Mouse (Mus musculus) stomach, embryonic 15.5 days (tissue): ENCODE measurements around the gene Gm42906. TPM values are rescaled to one million over a fixed set of nuclear protein-coding genes. Genes with fewer than 3 reads are reported as not detected.
A peak's percentile ranks its signal among the peaks of the same experiment; 100 is the strongest.

Experiments used
- ATAC-seq: fragments of 200-750 bp; cut with Nextera tagmentation; 2 replicates; pipeline ENCODE4 v1.8.0; 2017; ENCODE audit warnings: low read depth, moderate number of reproducible peaks, moderate TSS enrichment; ENCODE audit not compliant: insufficient read depth, low FRiP score
- H3K27ac ChIP-seq: fragments of 300-500 bp; sonication (generic); 2 replicates; pipeline ENCODE4 v1.5.1; 2015; ENCODE audit warnings: mild to moderate bottlenecking, inconsistent platforms
- H3K27me3 ChIP-seq: fragments of 300-500 bp; sonication (generic); replicated peaks from 2 replicates; pipeline ENCODE4 v1.6.1; 2015; ENCODE audit warnings: inconsistent platforms
- H3K36me3 ChIP-seq: fragments of 300-500 bp; sonication (generic); 2 replicates; pipeline ENCODE4 v1.6.1; 2015; ENCODE audit warnings: inconsistent platforms
- H3K4me1 ChIP-seq: fragments of 300-500 bp; sonication (generic); 2 replicates; pipeline ENCODE4 v1.6.1; 2015; ENCODE audit warnings: inconsistent platforms
- H3K4me2 ChIP-seq: fragments of 300-500 bp; sonication (generic); 2 replicates; pipeline ENCODE4 v1.6.1; 2015; ENCODE audit warnings: mild to moderate bottlenecking, inconsistent platforms
- H3K4me3 ChIP-seq: fragments of 300-500 bp; sonication (generic); replicated peaks from 2 replicates; pipeline ENCODE4 v1.5.1; 2015; ENCODE audit warnings: inconsistent platforms
- H3K9ac ChIP-seq: fragments of 300-500 bp; sonication (generic); 2 replicates; pipeline ENCODE4 v1.6.1; 2015; ENCODE audit warnings: inconsistent platforms
- H3K9me3 ChIP-seq: fragments of 300-500 bp; sonication (generic); 2 replicates; pipeline ENCODE4 v1.6.1; 2016; ENCODE audit warnings: inconsistent platforms
- WGBS: fragments of 180-500 bp; shearing (Covaris S2); methylation state at CpG from one replicate; pipeline ENCODE4 v1.1.7; 2015; 5-methylcytosine and 5-hydroxymethylcytosine counted together
- polyA plus RNA-seq: library from polyadenylated mRNA; unstranded; fragments of >200 nt; fragmentation: Nextera tagmentation; extraction: Ambion mirVana; gene quantifications from 2 replicates; pipeline ENCODE4 v1.2.1, GENCODE M21; 2015

Gm42906 gene
- polyA plus RNA-seq, 1 experiment from 2014 or later, result not detected

DNA sequence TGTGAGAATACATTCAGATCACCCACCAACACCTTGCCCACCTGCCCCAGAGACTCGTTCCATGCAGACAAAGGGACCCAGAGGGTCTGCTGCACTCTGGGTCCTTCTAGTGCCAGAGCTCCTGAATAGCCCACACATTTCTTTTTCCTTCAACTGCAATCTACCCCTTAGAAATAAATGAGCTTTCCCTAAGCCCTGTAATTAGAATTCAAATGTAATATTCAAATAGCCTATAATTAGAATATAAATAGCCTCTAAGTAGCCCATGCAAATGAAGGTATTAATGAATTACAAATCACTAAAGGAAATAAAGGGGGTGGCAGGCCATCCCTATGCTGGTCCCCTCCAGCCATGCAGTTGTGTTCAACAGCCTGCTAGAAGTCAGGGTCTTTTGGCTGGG, 18.7 kb downstream of the Gm42906 start:
- ATAC-seq, result no peak
- Histone ChIP-seq H3K4me3 (no peak overlapping the region), H3K36me3 (no peaks in the 10 kb centered on the region), H3K9ac (no peak overlapping the region), H3K27ac (peak overlapping the region; percentile 73), H3K27me3 (no peaks in the 10 kb centered on the region), H3K4me1 (no peaks in the 10 kb centered on the region), H3K4me2 (no peak overlapping the region), H3K9me3 (no peaks in the 10 kb centered on the region)
- 7% methylated on average over 1 of the region's 1 CpGs for WGBS

DNA sequence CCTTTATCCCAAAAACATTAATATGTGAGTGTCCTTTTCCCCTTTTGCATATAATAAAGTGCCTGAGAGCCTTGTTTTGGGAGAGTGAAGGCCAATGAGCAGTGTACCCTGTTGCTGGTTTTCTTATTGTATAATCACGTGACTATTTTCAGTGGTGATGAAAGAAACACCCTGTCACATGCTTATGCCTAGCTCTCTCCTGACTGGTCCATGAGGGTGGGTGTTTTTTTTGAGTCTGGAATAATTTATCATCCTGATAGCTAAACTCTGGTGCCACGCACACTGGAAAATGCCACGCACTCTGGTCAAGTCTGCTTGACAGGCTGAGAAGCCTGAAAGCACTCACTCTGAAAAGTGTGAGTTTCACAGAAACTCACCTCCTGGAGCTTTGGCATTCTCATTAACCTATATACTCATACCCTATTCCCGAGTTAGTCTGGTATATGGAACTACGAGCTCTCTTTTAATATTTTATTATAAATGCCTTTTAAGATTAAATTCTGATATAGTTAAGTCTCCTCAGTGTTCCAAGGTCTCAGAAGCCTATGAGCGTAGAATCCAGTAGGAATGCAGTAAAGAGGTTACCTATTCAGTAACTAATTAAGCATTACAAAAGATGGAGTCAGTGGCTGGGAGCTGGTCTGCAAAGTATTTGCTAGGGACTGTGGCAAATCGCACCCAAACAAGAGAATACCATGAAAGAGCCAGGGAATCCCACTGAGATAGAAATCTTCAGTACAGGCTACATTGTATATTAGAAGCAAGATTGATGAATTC, 19.7 kb downstream of the Gm42906 start:
- H3K9me3 ChIP-seq, result no peaks in the 10 kb centered on the region
- no peak overlapping the region for H3K4me2 ChIP-seq
- H3K9ac ChIP-seq, result no peak overlapping the region
- H3K27me3 ChIP-seq, result no peaks in the 10 kb centered on the region
- no peaks in the 10 kb centered on the region for H3K36me3 ChIP-seq
- no peak for ATAC-seq
- H3K27ac ChIP-seq, result peak overlapping the region; percentile 22; the same call in 1 of the 2 replicates
- H3K4me3 ChIP-seq, result no peak overlapping the region
- WGBS, result 39% methylated on average over 7 of the region's 7 CpGs
- H3K4me1 ChIP-seq, result no peaks in the 10 kb centered on the region

DNA sequence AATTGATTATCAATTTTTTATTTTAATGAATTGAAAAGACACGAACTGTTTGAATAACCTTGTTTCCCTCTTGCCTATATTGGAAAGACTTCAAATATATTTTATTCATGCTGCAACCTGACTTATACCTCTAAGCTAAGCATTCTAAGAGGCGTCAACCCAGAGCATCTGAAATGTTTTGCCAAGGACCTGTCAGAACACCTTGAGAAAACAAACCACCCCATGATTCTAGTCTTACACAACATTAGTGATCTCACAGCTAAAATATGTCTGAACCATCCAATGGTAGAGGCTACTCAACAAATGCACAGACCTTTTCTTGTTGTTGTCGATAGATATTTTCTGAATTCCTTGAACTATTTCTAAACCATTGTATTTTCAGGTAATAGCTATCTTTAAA, 20.5 kb downstream of the Gm42906 start:
- Histone ChIP-seq H3K4me3 (no peak overlapping the region), H3K9ac (no peak overlapping the region), H3K27me3 (no peaks in the 10 kb centered on the region), H3K9me3 (no peaks in the 10 kb centered on the region), H3K36me3 (no peaks in the 10 kb centered on the region), H3K4me2 (no peak overlapping the region), H3K27ac (no peak overlapping the region), H3K4me1 (no peaks in the 10 kb centered on the region)
- 80% methylated on average over 3 of the region's 3 CpGs for WGBS
- ATAC-seq, result no peak

DNA sequence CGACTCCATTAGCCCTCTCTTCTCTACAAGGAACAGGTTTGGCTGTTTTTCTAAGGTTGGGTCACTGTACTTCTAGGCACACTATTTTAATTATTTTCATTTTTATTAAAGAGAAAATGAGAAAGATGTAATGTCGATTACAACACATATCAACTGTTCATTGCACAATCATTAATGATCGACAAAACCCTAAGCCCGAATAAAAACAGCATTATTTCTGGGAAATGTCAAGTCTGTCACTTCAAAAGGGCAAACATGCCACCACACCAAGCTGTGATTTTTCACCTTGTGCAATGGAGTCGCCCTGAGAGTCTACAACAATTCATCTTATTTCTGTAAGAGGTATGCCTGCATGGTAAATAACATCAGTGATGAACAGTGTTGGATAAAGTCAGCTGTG, 21.7 kb downstream of the Gm42906 start:
- H3K9me3 ChIP-seq, result no peaks in the 10 kb centered on the region
- no peak overlapping the region for H3K27ac ChIP-seq
- WGBS, result 65% methylated on average over 5 of the region's 5 CpGs
- no peak overlapping the region for H3K4me3 ChIP-seq
- H3K4me1 ChIP-seq, result no peaks in the 10 kb centered on the region
- H3K27me3 ChIP-seq, result no peaks in the 10 kb centered on the region
- H3K36me3 ChIP-seq, result no peaks in the 10 kb centered on the region
- ATAC-seq, result no peak
- H3K4me2 ChIP-seq, result no peak overlapping the region
- H3K9ac ChIP-seq, result no peak overlapping the region

DNA sequence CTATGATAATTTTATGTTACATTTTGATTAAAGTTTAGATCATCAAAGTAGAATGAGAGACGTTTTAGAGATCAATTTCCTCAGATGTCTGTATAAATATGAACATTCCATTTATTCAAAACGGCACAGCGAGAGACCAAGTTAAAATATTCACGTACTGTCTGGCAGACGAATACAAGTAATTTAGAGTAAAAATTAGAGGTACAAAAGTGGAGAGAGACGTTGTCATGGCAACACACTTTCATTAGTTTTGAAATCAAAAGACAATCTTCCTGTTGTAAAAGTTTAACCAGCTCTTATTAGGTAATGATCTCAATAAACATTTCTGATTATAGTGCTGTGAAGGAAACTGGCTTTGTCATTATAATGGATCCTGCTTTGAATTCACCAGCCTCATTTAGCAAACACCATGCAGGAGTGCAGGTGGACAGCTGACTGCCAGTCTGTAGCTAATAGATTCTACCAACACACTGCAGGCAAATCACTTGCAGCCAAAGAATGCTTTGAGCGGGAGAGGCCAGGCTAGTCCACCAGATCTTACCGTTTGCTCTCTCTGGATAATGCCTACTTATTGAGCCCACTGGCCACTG, 22.6 kb downstream of the Gm42906 start:
- no peak for ATAC-seq
- Histone ChIP-seq H3K9me3 (no peaks in the 10 kb centered on the region), H3K36me3 (no peaks in the 10 kb centered on the region), H3K9ac (no peak overlapping the region), H3K4me3 (no peak overlapping the region), H3K27ac (peak overlapping the region; percentile 31; the same call in 1 of the 2 replicates), H3K27me3 (no peaks in the 10 kb centered on the region), H3K4me2 (no peak overlapping the region), H3K4me1 (no peaks in the 10 kb centered on the region)
- WGBS, result 62% methylated on average over 8 of the region's 8 CpGs

DNA sequence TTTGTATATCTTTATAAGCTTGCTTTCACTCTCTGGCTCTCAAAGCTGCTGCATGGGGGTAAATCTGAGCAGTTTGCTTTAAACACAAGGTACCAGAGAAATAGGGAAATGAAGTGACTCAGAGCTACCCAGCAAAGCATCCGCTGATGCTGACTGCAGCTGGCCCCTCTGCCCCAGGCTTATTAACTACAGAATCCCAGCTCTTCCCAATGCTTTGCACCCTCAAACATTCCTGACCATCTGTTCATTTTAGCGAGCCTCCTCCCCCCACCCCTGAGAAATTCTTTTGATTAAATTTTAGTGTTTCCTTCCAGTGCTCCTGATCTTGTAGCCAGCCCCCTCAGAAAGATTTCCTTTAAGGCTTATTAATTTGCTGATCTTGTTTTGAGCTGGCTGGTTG, 24.4 kb downstream of the Gm42906 start:
- Histone ChIP-seq H3K27me3 (no peaks in the 10 kb centered on the region), H3K9ac (no peak overlapping the region), H3K4me2 (no peak overlapping the region), H3K4me3 (no peak overlapping the region), H3K27ac (no peak overlapping the region), H3K9me3 (no peaks in the 10 kb centered on the region), H3K4me1 (no peaks in the 10 kb centered on the region), H3K36me3 (no peaks in the 10 kb centered on the region)
- ATAC-seq, result no peak
- WGBS, result 38% methylated on average over 2 of the region's 2 CpGs

DNA sequence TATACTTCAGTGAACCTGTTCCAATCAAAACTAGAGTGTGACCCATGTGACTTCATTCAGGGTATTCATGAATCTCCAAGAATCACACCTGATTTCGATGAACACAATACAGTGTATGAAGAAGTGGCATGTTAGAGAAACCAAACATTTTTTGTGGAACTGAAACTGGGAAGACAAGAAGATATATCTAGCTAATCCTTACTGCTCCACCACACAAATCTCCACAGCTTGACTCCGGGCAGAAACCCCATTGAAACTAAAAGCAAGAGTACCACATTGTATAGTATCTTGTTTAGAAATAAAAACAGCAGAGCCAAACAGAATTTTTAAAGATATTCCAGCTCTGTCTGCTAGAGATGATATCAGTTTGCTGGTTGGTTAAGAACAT, 27.4 kb downstream of the Gm42906 start:
- no peak overlapping the region for H3K9ac ChIP-seq

DNA sequence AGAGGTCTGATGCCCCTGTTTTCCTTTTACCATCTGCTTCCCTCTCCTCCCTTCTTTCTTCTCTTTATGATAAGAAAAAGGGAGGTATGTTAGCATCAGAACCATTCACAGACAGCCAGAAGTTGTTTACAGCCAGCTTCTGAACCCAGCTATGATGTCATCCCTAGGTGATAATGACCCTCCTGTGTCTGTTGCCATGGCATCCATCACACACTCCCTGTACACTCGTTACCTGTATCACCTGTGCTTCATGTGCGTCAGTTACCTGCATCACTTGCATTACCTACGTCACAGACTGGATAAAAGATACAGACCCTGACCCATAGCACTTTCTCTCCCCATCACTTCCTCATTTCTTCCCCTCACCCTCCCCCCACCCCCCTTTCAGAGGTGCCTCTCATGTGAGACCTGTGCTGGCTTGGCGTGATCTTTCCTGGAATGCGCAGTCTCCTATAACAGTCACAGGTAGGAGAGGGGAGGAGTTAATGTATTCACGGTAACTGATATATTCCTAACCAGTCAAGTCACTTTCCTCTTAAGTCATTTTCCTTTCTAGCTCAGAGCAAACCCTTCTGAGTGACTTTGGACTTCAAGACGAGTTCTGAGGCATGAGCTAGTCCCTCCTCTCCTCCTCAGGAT, 27.9 kb downstream of the Gm42906 start:
- H3K9ac ChIP-seq, result no peak overlapping the region
- no peak overlapping the region for H3K4me3 ChIP-seq
- no peak overlapping the region for H3K4me2 ChIP-seq
- H3K27me3 ChIP-seq, result no peaks in the 10 kb centered on the region
- no peak overlapping the region for H3K27ac ChIP-seq
- H3K36me3 ChIP-seq, result no peaks in the 10 kb centered on the region
- H3K9me3 ChIP-seq, result no peaks in the 10 kb centered on the region
- no peaks in the 10 kb centered on the region for H3K4me1 ChIP-seq
- WGBS, result 63% methylated on average over 7 of the region's 7 CpGs
- no peak for ATAC-seq

More for the DNA sequence above, 27.4 kb downstream of the Gm42906 start:
- no peak for ATAC-seq
- Histone ChIP-seq H3K27me3 (no peaks in the 10 kb centered on the region), H3K4me3 (no peak overlapping the region), H3K4me1 (no peaks in the 10 kb centered on the region), H3K36me3 (no peaks in the 10 kb centered on the region), H3K9me3 (no peaks in the 10 kb centered on the region), H3K4me2 (no peak overlapping the region), H3K27ac (no peak overlapping the region)
- 84% methylated on average over 2 of the region's 2 CpGs for WGBS

DNA sequence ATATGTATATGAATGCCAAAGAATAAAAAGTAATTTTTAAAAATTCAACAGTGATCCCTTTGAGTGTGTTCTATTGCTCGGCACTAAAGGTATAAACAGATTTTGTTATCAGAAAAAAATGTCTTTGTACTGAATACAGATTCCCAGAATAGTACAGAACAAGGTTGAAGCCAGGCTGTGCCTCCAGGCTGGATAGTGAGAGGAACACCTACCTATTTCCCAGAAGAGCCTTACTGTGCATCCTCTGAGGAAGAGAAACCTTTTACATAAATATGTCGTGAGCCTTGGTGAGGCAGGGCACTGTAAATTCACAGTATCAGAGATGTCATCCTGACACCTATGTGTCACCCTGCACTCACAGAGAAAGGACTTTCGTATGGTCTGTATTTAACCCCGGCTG, 31.8 kb downstream of the Gm42906 start:
- H3K27me3 ChIP-seq, result no peaks in the 10 kb centered on the region
- 74% methylated on average over 4 of the region's 4 CpGs for WGBS
- H3K4me2 ChIP-seq, result no peak overlapping the region

DNA sequence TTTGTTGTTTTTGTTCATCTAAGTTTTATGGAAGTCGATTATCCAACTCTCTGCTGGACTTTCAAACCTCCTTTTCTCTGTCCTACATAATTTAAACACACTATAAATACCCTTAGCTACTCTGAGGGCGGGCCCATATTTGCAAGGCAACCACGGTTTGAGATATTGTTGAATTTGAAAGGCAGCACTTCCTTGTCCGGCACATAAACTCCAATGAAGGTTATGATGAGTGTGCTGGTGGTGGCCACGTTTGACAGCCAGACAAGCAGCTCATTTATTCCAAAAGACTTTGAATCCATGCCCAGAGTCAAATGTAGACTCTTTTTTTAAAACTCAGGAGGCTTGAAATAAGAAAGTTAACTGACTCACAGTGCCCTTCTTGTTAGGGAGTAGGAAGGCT, 33.3 kb downstream of the Gm42906 start:
- ATAC-seq, result peak; percentile 70
- Histone ChIP-seq H3K4me2 (no peak overlapping the region), H3K36me3 (no peaks in the 10 kb centered on the region)

More for the DNA sequence above, 31.8 kb downstream of the Gm42906 start:
- no peak overlapping the region for H3K4me3 ChIP-seq
- no peak for ATAC-seq
- no peaks in the 10 kb centered on the region for H3K9me3 ChIP-seq
- H3K4me1 ChIP-seq, result 0 out of 2 replicates have a peak, but pooled peaks cover 5% of the 10 kb centered on the region
- H3K27ac ChIP-seq, result no peak overlapping the region
- H3K36me3 ChIP-seq, result no peaks in the 10 kb centered on the region
- no peak overlapping the region for H3K9ac ChIP-seq

DNA sequence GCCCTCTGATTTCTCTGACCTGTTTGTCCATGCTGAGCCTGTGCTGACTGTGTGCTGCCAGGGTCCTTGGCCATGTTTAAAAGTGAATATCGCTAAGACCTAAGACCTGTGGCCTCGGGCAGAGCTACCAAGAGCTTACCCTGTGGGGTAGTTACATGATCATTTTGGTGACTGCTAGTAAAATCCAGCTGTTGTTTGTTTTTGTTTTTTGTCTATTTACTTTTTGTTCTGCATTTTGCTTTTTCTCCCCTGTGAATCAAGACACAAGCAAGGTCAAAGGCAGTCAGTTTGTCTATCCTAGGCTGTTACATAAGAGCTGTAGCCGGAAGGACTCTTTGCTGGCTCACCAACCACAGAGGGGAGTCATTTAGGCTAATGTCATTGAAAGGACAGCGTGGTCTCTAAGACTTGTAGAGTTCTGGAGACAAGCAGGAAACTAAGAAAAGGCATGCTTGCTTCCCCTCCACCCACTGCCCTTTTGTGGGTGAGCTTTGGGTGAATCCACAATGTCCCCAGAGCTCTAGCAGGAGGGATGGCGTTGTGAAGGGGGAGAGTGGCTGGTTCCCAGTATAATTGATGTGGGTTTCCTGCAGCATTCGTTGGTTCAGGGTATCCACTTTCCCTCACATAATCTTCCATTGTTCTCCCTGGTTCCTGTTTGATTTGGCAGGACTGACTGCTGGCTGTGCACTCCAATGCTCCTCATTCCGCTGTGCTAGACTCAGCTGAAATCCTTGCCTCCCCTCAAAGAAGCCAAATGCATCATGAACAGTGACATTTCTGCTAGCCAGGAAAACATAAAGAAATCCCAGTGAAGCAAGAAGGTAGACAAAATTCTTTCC, 33.9 kb downstream of the Gm42906 start:
- 0 out of 2 replicates have a peak, but pooled peaks have one; percentile 22 for ATAC-seq
- Histone ChIP-seq H3K4me2 (no peak overlapping the region), H3K27ac (peak overlapping the region; percentile 38), H3K9ac (no peak overlapping the region), H3K36me3 (no peaks in the 10 kb centered on the region), H3K27me3 (no peaks in the 10 kb centered on the region), H3K4me3 (no peak overlapping the region), H3K9me3 (no peaks in the 10 kb centered on the region), H3K4me1 (0 out of 2 replicates have a peak, but pooled peaks cover 5% of the 10 kb centered on the region)
- 51% methylated on average over 7 of the region's 7 CpGs for WGBS

More for the DNA sequence above, 33.3 kb downstream of the Gm42906 start:
- Histone ChIP-seq H3K9me3 (no peaks in the 10 kb centered on the region), H3K4me3 (no peak overlapping the region), H3K27ac (peak overlapping the region; percentile 38; the same call in 1 of the 2 replicates), H3K27me3 (no peaks in the 10 kb centered on the region), H3K9ac (no peak overlapping the region), H3K4me1 (0 out of 2 replicates have a peak, but pooled peaks cover 5% of the 10 kb centered on the region)
- WGBS, result 46% methylated on average over 5 of the region's 5 CpGs
